ENCODE assay signal across 10 mouse cellular contexts in the genomic region with DNA sequence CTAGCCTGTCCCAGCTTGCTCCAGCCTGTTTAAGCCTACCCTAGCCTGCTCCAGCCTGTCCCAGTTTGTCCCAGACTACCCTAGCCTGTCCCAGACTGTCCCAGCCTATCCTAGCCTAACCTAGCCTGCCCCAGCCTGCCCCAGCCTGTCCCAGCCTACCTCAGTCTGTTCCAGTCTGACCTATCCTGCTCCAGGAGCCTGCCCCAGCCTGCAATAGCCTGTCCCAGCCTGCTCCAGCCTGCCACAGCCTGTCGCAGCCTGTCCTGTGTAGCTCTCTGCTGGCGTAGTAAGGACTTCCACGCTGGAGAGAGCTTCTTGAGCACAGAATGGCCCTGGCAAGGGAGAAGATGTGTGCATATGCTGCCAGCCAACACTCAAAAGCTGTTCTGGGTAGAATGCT.
DNase-seq lines count a peak whose midpoint lies in the region; ATAC-seq lines count a peak whose summit lies in the region.
"Had no signal": no experiment of that assay in that cellular context is flagged by ENCODE, and none has a peak within 500 bp of the region (broad histone marks: within the 10 kb centered on the region; RNA-seq: fewer than 3 reads in every experiment).

No protein-coding gene starts in this region.

- H3K27me3 ChIP-seq in kidney, embryonic 16.5 days (ENCODE audit: insufficient read depth, low read length): no peaks in the 10 kb centered on the region
- H3K27me3 ChIP-seq in limb, embryonic 11.5 days (ENCODE audit: control insufficient read depth, insufficient read depth, low read length): no peaks in the 10 kb centered on the region

- WGBS in kidney, embryonic 16.5 days: 66% methylated on average over 3 of the region's 3 CpGs
- WGBS in limb, embryonic 11.5 days: 57% methylated on average over 3 of the region's 3 CpGs

- H3K27ac ChIP-seq in kidney, embryonic 16.5 days (ENCODE audit: low read length): no peak overlapping the region
- no peak overlapping the region for H3K27ac ChIP-seq in limb, embryonic 11.5 days (replicated peaks; ENCODE audit: low read depth, low read length)

- ATAC-seq in kidney, embryonic 16.5 days (ENCODE audit: low FRiP score, low TSS enrichment): peak; percentile 81
- no peak for ATAC-seq in limb, embryonic 11.5 days (ENCODE audit: insufficient number of reproducible peaks, low FRiP score, low TSS enrichment, low read depth)

- H3K4me2 ChIP-seq in kidney, embryonic 16.5 days (replicated peaks; ENCODE audit: low read depth, low read length): no peak overlapping the region
- no peak overlapping the region for H3K4me2 ChIP-seq in limb, embryonic 11.5 days (ENCODE audit: low read depth, severe bottlenecking)

- no peaks in the 10 kb centered on the region for H3K9me3 ChIP-seq in kidney, embryonic 16.5 days (ENCODE audit: low read length)
- no peaks in the 10 kb centered on the region for H3K9me3 ChIP-seq in limb, embryonic 11.5 days (ENCODE audit: control insufficient read depth, low read length)

- no peak overlapping the region for H3K4me3 ChIP-seq in kidney, embryonic 16.5 days (ENCODE audit: low read length)
- no peak overlapping the region for H3K4me3 ChIP-seq in limb, embryonic 11.5 days (ENCODE audit: low read depth, low read length)

- no peak for DNase-seq in kidney, adult 8-10 months
- DNase-seq in ES-CJ7 (ENCODE audit: low read depth, low spot score): peak; percentile 34
- peak; percentile 56 for DNase-seq in ZHBTc4 (ENCODE audit: low read depth, low spot score)
- peak; percentile 41 for DNase-seq in limb, embryonic 11.5 days (ENCODE audit: low spot score)
- DNase-seq in urinary bladder, postnatal 14 days (ENCODE audit: low spot score): no peak
- no peak for DNase-seq in spleen, postnatal 14 days (ENCODE audit: low spot score in 2 of 2)
- no peak for DNase-seq in gastrocnemius, postnatal 10 days
- DNase-seq: adrenal gland, postnatal 36 days; heart, postnatal 36 days had no signal

- no peak overlapping the region for H3K9ac ChIP-seq in kidney, embryonic 16.5 days (replicated peaks; ENCODE audit: low read length)
- no peak overlapping the region for H3K9ac ChIP-seq in limb, embryonic 11.5 days (ENCODE audit: low read length)

- no peaks in the 10 kb centered on the region for H3K36me3 ChIP-seq in kidney, embryonic 16.5 days (ENCODE audit: insufficient read depth, low read length)
- no peaks in the 10 kb centered on the region for H3K36me3 ChIP-seq in limb, embryonic 11.5 days (ENCODE audit: control insufficient read depth, insufficient read depth, low read length)

- H3K4me1 ChIP-seq in kidney, embryonic 16.5 days (ENCODE audit: insufficient read depth, low read length): peaks cover 18% of the 10 kb centered on the region
- no peaks in the 10 kb centered on the region for H3K4me1 ChIP-seq in limb, embryonic 11.5 days (ENCODE audit: control insufficient read depth, insufficient read depth, low read length)

Comparison
In these comparisons a context has a peak if more than half of its experiments do, and no peak if none do; other contexts are left out.
1. DNase-seq: peak in ES-CJ7 (single experiment), ZHBTc4 (single experiment) and limb, embryonic 11.5 days (single experiment); none in kidney, adult 8-10 months (0 of 2), urinary bladder, postnatal 14 days (single experiment), spleen, postnatal 14 days (0 of 2) and gastrocnemius, postnatal 10 days (single experiment).